Mouse (Mus musculus): ENCODE data around the gene Camk2d. TPM values are rescaled to one million over a fixed set of nuclear protein-coding genes. Genes with fewer than 3 reads are reported as not detected.

Camk2d gene
- total and polyA plus RNA-seq, 2 experiments from 2014 or later = 95.3 to 178 TPM

- no peak overlapping the region for H3K9ac ChIP-seq (replicated peaks; ENCODE audit: low read length)
- peaks cover 8% of the 10 kb centered on the region for H3K4me1 ChIP-seq (ENCODE audit: insufficient read depth, low read length)
- H3K27ac ChIP-seq = no peak overlapping the region
- no peaks in the 10 kb centered on the region for H3K27me3 ChIP-seq (ENCODE audit: insufficient read depth, low read length)
- H3K9me3 ChIP-seq (ENCODE audit: low read length) = no peaks in the 10 kb centered on the region
- WGBS = 75% methylated on average over 10 of the region's 10 CpGs
- H3K36me3 ChIP-seq (ENCODE audit: insufficient read depth, low read length) = no peaks in the 10 kb centered on the region
- no peak overlapping the region for H3K4me3 ChIP-seq (ENCODE audit: low read length)
- TF ChIP-seq CTCF (IDR thresholded peaks at IDR 0.05; ENCODE audit: low read depth) = no peak
- no peak overlapping the region for H3K4me2 ChIP-seq (ENCODE audit: low read depth, low read length)
- ATAC-seq = no peak
- no peak for DNase-seq (ENCODE audit: low spot score)
Observed at GRCm38 (mm10) chr3:126640443-126641251, 44.5 kb downstream of the Camk2d start.

GRCm38 (mm10) chr3:126641451-126641850 is 45.3 kb downstream of the Camk2d start:
- 86% methylated on average over 4 of the region's 4 CpGs for WGBS
- H3K27ac ChIP-seq = no peak overlapping the region
- H3K36me3 ChIP-seq (ENCODE audit: insufficient read depth, low read length) = no peaks in the 10 kb centered on the region
- peaks cover 8% of the 10 kb centered on the region for H3K4me1 ChIP-seq (ENCODE audit: insufficient read depth, low read length)
- DNase-seq (ENCODE audit: low spot score) (no peak), ATAC-seq (no peak)
- H3K9me3 ChIP-seq (ENCODE audit: low read length) = no peaks in the 10 kb centered on the region
- TF ChIP-seq CTCF (IDR thresholded peaks at IDR 0.05; ENCODE audit: low read depth) = no peak
- H3K4me3 ChIP-seq (ENCODE audit: low read length) = no peak overlapping the region
- H3K27me3 ChIP-seq (ENCODE audit: insufficient read depth, low read length) = no peaks in the 10 kb centered on the region
- no peak overlapping the region for H3K9ac ChIP-seq (replicated peaks; ENCODE audit: low read length)
- no peak overlapping the region for H3K4me2 ChIP-seq (ENCODE audit: low read depth, low read length)

- H3K27ac ChIP-seq = no peak overlapping the region
- H3K9ac ChIP-seq (replicated peaks; ENCODE audit: low read length) = no peak overlapping the region
- no peak overlapping the region for H3K4me3 ChIP-seq (ENCODE audit: low read length)
- no peaks in the 10 kb centered on the region for H3K27me3 ChIP-seq (ENCODE audit: insufficient read depth, low read length)
- no peak for TF ChIP-seq CTCF (IDR thresholded peaks at IDR 0.05; ENCODE audit: low read depth)
- DNase-seq (ENCODE audit: low spot score) = peak; percentile 44
- H3K4me1 ChIP-seq (ENCODE audit: insufficient read depth, low read length) = peaks cover 8% of the 10 kb centered on the region
- H3K9me3 ChIP-seq (ENCODE audit: low read length) = no peaks in the 10 kb centered on the region
- ATAC-seq = peak; percentile 41; the same call in 1 of the 2 replicates
- no peaks in the 10 kb centered on the region for H3K36me3 ChIP-seq (ENCODE audit: insufficient read depth, low read length)
- WGBS = 21% methylated on average over 10 of the region's 10 CpGs
- H3K4me2 ChIP-seq (ENCODE audit: low read depth, low read length) = no peak overlapping the region
Observed at GRCm38 (mm10) chr3:126643071-126644010, 47.2 kb downstream of the Camk2d start.

GRCm38 (mm10) chr3:126650332-126650731 is 54.2 kb downstream of the Camk2d start:
- no peak for DNase-seq (ENCODE audit: low spot score)
- WGBS = 97% methylated on average over 4 of the region's 4 CpGs
- H3K9ac ChIP-seq (replicated peaks; ENCODE audit: low read length) = no peak overlapping the region

GRCm38 (mm10) chr3:126650747-126651146 is 54.6 kb downstream of the Camk2d start:
- Histone ChIP-seq H3K27me3 (ENCODE audit: insufficient read depth, low read length) (no peaks in the 10 kb centered on the region), H3K9ac (replicated peaks; ENCODE audit: low read length) (no peak overlapping the region), H3K4me3 (ENCODE audit: low read length) (no peak overlapping the region), H3K9me3 (ENCODE audit: low read length) (no peaks in the 10 kb centered on the region), H3K27ac (no peak overlapping the region), H3K4me1 (ENCODE audit: insufficient read depth, low read length) (no peaks in the 10 kb centered on the region), H3K36me3 (ENCODE audit: insufficient read depth, low read length) (no peaks in the 10 kb centered on the region), H3K4me2 (ENCODE audit: low read depth, low read length) (no peak overlapping the region)
- ATAC-seq (no peak), DNase-seq (ENCODE audit: low spot score) (no peak)
- no peak for TF ChIP-seq CTCF (IDR thresholded peaks at IDR 0.05; ENCODE audit: low read depth)
- 66% methylated on average over 6 of the region's 6 CpGs for WGBS

More at GRCm38 (mm10) chr3:126650332-126650731, 54.2 kb downstream of the Camk2d start:
- H3K27ac ChIP-seq = no peak overlapping the region
- H3K4me1 ChIP-seq (ENCODE audit: insufficient read depth, low read length) = no peaks in the 10 kb centered on the region
- no peak overlapping the region for H3K4me2 ChIP-seq (ENCODE audit: low read depth, low read length)
- no peaks in the 10 kb centered on the region for H3K9me3 ChIP-seq (ENCODE audit: low read length)
- no peaks in the 10 kb centered on the region for H3K36me3 ChIP-seq (ENCODE audit: insufficient read depth, low read length)
- ATAC-seq = 0 out of 2 replicates have a peak, but pooled peaks have one; percentile 2
- H3K27me3 ChIP-seq (ENCODE audit: insufficient read depth, low read length) = no peaks in the 10 kb centered on the region
- TF ChIP-seq CTCF (IDR thresholded peaks at IDR 0.05; ENCODE audit: low read depth) = no peak
- H3K4me3 ChIP-seq (ENCODE audit: low read length) = no peak overlapping the region

- no peak for TF ChIP-seq CTCF (IDR thresholded peaks at IDR 0.05; ENCODE audit: low read depth)
- Histone ChIP-seq H3K27me3 (ENCODE audit: insufficient read depth, low read length) (no peaks in the 10 kb centered on the region), H3K9me3 (ENCODE audit: low read length) (no peaks in the 10 kb centered on the region), H3K4me3 (ENCODE audit: low read length) (no peak overlapping the region), H3K9ac (replicated peaks; ENCODE audit: low read length) (no peak overlapping the region), H3K36me3 (ENCODE audit: insufficient read depth, low read length) (no peaks in the 10 kb centered on the region), H3K27ac (no peak overlapping the region), H3K4me1 (ENCODE audit: insufficient read depth, low read length) (no peaks in the 10 kb centered on the region), H3K4me2 (ENCODE audit: low read depth, low read length) (no peak overlapping the region)
- WGBS = 73% methylated on average over 2 of the region's 2 CpGs
- DNase-seq (ENCODE audit: low spot score) (no peak), ATAC-seq (no peak)
Observed at GRCm38 (mm10) chr3:126652361-126652760, 56.3 kb downstream of the Camk2d start.

Data from hindbrain, postnatal 0 days (tissue).